Mouse (Mus musculus) heart, adult 9 months (tissue): ENCODE measurements around the gene Cdh1.

Experiments used
- DNase-seq, 2 experiments: peaks; one replicate each; pipeline ENCODE4 v3.0.0; 2022; ENCODE audit warnings: low spot score in 2 of 2

Cdh1 gene

GRCm38 (mm10) chr8:106672786-106673185 lies 69.6 kb downstream of the Cdh1 start:
- no peak for DNase-seq

GRCm38 (mm10) chr8:106674318-106674717 lies 71.2 kb downstream of the Cdh1 start:
- DNase-seq, result no peak

GRCm38 (mm10) chr8:106674894-106675293 lies 71.7 kb downstream of the Cdh1 start:
- no peak for DNase-seq

GRCm38 (mm10) chr8:106682971-106683668 lies 80.0 kb downstream of the Cdh1 start, which contains the start of gene Tango6:
TSS of gene Tango6 (plus strand) at chr8:106683068.
- DNase-seq, result peak; percentile 84 to 88

- no peak for DNase-seq
Observed at GRCm38 (mm10) chr8:106684387-106684786, 81.2 kb downstream of the Cdh1 start.

- peak in 1 of 2 experiments; percentile 24 for DNase-seq
Observed at GRCm38 (mm10) chr8:106687479-106687878, 84.3 kb downstream of the Cdh1 start.

GRCm38 (mm10) chr8:106697748-106698248 lies 94.6 kb downstream of the Cdh1 start:
- peak in 1 of 2 experiments; percentile 34 for DNase-seq

DNA sequence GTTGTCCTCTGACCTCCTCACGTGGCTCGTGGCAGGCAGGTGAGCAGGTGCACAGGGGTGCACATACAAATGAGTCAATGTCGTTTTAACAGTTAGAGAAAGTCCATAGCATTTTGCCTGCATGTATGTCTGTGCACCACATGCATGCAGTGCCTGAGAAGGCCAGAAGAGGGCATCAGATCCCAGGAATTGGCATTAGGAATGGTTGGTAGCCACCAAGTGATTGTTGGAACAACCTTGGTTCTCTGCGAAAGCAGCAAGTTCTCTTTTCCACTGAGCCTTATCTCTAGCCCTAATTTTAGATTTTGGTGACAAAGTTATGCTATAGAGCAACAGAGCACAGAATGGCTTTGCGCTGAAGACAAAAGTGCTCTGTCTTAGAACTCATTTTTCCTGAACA lies 96.4 kb downstream of the Cdh1 start:
- peak; percentile 39 to 56 for DNase-seq

GRCm38 (mm10) chr8:106700131-106700530 lies 97.0 kb downstream of the Cdh1 start:
- no peak for DNase-seq

DNA sequence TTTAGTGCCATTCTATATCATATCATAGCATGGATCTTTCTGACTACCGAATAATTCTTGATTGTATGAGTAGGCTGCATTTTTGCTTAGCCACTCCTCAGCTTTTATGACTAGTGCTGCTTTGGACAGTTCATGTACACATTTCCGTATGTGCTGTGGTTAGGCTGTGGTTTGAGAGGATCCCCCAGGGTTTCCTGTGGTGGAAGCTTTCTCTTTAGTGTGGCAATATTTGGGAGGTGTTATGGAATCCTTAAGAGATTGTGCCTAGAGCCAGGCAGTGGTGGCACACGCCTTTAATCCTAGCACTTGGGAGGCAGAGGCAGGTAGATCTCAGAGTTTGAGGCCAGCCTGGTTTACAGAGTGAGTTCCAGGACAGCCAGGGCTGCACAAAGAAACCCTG lies 98.2 kb downstream of the Cdh1 start:
- DNase-seq, result no peak

DNA sequence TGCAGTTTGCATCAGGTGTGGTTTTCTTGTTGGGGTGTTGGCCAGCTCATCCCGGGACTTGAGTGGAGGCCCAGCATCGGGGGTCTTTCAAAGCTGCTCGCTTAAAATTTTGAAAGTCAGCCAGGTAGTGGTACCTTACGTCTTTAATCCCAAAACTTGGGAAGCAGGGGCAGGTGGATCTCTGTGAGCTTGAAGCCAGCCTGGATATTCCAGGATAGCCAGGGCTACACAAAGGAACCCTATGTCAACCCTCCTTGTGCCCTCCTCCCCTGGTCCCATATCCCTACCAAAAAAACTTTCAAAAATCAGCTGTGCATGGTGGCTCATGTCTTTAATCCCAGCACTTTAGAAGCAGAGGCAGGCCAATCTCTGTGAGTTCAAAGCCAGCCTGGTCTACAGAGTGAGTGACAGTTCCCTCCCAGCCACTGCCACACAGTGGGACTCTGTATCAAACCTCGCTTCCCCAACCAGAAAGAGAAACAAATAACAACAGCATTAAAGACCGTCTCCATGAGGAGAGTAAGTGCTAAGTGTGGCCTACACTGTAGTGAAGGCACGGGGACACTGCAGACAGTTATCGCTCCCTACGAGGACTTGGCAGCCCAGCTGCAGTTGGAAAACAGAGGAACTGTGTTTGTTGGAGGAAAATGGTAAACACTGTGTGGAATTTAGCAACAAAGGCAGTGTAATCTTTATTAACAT lies 101.2 kb downstream of the Cdh1 start:
- no peak for DNase-seq

- DNase-seq, result peak; percentile 88 to 93
Observed at GRCm38 (mm10) chr8:106704901-106705321, 101.8 kb downstream of the Cdh1 start.

DNA sequence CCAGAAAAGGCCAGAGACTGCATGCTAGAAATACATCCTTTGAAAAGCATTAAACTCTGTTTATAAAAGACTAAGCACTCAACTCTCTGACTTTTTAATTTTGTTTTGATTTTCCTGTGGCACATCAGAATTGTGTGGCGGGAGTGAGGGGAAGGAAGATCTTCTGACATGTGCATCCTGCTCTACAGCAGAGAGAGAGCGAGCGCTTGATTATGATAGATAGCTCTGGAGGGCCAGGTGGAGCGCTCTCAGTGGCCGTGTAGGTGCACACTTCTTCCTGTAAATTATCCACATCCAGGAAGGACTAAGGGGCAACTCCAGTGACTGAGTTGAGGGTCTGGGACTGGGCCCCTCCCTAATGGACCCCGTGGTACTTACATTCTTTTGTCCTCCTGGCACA lies 103.0 kb downstream of the Cdh1 start:
- no peak for DNase-seq

- DNase-seq, result no peak
Observed at GRCm38 (mm10) chr8:106710002-106710401, 106.9 kb downstream of the Cdh1 start.

DNA sequence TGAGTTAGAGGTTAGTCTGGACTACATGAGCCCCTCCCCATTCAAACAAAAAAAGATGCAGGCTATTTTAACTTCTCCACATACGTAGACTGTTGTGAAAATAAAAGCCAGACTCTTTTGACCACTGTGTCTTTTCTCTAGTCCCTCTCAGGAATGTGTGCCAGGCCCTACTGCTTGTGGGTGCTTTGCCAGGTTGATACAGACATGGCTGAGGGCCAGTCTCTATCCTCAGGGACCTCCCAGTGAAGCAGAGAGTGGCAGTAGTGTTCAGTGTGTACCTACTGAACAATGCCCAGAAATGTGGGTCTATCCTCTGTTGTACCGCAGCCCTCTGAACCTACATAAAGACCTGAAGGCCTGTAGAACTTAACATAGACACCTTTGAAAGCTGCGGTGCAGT lies 109.3 kb downstream of the Cdh1 start:
- no peak for DNase-seq

- DNase-seq, result peak in 1 of 2 experiments; percentile 57
Observed at GRCm38 (mm10) chr8:106714297-106714696, 111.1 kb downstream of the Cdh1 start.

- DNase-seq, result peak; percentile 73 to 81
Observed at GRCm38 (mm10) chr8:106718091-106718500, 114.9 kb downstream of the Cdh1 start.
